Mouse (Mus musculus) WW6 (cell line): ENCODE measurements at regions not wholly inside any gene's neighbourhood (a gene's known extent, or its start where the extent isn't known, plus 50 kb on each side); places are given as distances from the start of the nearest gene placed in this dataset.

Experiments
- DNase-seq: peaks from one replicate; pipeline ENCODE4 v3.0.0-alpha.2; 2013; ENCODE audit warnings: low read depth, low spot score

DNA sequence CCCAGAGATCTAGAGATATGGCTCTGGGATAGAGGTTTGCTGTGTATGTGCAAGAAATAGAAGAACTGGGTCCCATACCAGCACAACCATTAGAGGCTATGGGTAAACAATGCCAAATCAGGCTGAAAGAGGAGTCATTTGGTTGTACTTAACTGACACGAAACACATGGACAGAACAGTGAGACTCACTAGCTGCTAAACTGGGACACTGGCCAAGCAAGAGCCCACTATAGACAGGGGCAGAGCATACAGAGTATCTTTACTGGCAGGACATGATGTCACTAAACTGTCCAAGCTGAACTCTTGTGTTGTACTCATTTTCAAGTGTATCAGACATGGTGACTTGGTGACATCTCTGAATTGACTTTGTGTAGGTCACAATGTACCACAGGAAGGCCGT lies 371.3 kb upstream of the Dynlrb2 start:
- DNase-seq: no peak

DNA sequence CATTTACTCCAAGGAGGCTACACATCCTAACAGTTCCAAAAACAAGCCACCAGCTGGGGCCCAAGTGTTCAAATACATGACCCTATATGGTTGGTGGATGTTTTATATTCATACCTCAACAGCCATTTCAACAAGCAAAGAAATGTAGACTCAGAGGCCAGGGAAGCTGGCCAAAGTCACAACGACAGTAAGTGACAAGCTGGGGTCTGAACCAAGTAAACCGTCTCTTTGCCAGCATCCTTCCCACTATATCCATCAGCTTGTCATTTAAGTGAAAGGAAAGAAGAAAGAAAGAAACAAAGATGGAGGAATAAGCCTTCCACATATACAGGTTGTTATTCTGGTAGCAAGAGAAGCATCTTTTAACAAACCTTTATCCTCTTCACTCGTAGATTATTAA lies 371.7 kb upstream of the Dynlrb2 start:
- DNase-seq: no peak

DNA sequence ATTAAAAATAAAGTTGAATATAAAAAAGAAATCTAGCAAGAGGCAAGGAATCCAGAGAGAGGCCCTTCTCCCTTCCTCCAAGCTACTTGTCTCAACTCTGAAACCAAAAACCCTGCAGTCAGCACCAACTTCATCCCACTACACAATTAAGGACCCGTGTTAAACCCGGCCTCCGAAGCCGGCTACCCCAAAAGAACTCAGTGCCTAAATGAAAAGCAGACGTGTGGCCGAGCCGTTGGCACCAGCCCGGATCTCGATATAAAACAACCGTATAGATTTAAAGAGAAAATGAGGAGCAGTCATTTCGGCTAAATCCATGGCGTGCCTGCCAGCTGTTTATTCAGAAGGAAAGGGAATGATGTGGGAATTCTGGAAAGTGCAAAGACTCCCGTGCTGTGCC lies 384.7 kb upstream of the Dynlrb2 start:
- no peak for DNase-seq

DNA sequence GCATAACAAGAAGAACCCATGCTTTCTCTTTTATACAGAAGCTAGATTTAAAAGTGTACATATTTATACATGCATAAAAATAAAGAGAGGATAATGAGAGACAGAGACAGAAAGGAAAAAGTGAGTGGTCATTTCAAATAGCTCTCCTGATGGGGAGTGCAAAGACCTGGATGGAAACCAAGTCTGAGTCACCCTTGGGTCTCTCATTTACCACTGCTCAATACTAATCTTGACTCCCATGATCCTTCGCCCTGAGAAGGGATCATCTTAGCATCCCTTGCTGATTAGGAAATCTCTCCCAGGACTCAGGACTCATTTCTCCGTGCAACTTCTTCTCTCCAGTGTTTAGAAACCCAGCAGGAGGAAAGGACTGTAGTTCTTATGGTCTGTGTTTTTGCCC lies 386.9 kb upstream of the Dynlrb2 start:
- DNase-seq: no peak

DNA sequence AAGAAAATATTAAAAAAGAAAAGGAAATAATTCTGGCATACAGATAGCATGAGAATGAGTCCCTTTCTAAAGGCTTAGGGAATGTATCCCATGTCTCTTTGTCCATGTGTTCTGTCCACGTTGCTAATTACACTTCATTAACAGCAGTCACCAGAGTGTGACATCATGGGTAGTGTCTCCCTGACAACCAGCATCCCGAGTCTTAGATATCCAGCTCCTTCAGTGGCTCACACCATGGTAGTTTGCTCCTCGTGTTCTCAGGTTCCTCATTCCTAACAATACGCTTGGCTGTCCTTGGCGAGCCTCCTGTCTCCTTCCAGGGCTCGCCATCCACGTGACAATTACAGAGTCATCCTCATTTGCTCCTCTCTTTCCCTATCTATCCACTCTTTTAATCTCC lies 388.1 kb upstream of the Dynlrb2 start:
- no peak for DNase-seq

DNA sequence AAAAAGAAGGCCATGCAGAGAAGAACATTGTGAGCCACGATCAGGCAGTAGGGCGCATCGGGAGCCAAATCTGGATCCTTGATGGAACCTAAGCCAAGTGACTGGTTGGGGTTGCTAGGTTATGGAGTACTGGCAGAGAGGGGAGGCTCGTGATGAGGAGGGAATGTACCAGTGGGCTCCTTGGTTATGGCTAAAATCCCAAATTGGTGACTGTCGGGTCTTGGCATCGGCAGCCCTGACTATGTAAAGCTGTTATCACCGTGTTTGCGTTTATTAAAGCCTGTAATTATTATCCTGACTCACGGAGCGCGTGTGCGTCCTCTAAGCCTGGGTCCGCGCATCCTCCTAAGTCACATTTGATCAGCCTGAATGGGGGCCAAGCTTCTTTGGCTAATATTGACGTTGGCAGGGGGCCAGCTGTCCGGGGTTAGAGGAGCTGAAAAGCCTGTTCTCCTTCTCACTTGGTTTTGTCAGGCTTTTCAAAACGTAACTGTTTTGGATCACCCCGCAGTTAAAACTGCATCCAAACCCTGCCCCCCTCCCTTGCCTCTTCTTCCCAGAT lies 388.9 kb upstream of the Dynlrb2 start:
- DNase-seq: no peak

DNA sequence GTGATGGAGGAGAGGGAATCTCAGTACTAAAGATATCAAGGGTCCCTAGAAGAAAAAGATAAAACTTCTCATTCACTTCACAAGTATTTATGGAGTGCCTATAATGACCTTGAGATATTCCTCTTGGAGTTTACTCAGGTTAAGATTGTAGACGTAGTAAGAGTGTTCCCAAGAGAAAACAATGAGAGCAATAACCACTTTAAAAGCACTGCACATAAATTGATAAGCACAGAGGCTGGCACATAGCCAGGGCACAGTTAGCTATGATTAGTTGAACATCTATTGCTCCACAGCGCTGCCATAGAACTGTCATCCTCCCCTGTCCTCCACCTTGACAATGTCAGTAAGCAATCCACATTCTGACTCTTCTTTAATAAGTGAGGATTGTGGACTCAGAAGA lies 389.8 kb upstream of the Dynlrb2 start:
- DNase-seq: no peak

DNA sequence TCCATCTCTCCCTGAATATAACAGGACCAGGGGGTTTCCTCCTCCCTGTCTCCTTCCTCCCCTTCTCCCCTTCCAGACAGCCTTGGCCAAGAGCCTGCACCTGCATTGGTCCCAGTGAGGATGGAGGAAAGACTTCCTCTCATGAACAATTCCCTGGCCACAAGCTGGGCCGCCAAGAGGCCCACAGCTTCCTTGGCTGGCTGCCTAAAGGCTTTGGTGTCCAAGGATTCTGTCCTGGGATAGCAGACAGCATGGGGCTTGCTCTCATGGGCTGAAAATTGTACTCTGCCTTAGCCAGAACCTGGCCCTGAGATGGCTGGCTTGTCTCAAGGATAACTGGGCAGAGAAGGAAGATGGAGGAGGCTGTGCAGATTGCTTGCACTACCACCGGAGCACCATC lies 390.3 kb upstream of the Dynlrb2 start:
- DNase-seq: no peak

DNA sequence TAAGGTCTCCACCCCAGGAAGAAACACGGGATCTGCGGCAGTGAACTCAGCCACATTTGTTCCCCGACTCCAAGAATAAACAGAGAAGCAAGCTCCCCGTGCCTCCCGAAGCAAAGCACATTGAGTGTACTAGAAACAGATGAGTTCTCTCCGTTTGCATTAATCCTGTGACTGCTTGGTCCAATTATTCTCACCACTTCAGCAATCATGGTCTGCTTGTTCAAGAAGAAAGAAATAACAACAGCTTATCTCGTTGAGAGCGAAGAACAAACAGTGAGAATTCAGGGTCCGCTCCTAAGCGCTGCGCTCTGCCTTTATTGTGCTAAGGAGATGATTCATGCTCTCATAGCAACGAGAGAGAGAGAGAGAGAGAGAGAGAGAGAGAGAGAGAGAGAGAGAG lies 393.6 kb upstream of the Dynlrb2 start:
- no peak for DNase-seq

DNA sequence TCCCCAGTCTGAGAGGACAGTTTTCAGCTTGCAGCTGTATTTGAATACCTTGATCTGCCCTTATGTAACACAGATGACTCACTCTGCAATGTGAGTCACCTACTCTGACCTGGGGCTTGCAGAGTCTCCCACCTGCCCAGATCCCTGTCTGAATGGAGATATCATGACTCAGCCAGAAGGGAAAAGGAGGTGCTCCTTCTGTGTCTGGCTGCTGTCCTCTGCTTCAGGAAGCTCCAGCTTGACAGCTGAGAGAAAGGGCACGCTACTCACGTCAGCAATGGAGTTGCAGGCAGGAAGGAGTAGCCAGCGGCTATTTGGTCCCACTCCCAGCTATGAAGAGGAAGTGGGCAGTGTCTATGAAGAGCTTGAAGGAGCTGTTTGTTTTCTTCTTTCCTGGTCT lies 389.1 kb upstream of the Maf start:
- no peak for DNase-seq

DNA sequence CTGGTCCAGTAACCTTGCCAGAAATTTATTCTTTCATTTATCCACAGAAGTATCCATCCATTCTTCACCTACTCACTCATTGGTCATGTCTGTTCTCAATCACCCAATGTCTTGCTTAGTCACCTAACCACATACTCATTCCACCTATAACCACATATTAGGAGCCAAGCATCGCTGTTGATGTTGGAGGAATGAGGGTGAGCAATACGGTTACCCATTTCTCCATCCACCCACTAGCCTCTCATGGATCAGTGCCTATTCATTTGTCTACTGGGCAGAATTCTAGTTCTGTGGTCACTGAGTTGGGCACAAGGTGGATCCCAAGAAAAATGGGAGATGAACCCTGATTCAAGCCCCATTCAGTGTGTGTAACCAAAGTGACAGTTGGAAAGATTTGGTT lies 375.6 kb upstream of the Maf start:
- no peak for DNase-seq

DNA sequence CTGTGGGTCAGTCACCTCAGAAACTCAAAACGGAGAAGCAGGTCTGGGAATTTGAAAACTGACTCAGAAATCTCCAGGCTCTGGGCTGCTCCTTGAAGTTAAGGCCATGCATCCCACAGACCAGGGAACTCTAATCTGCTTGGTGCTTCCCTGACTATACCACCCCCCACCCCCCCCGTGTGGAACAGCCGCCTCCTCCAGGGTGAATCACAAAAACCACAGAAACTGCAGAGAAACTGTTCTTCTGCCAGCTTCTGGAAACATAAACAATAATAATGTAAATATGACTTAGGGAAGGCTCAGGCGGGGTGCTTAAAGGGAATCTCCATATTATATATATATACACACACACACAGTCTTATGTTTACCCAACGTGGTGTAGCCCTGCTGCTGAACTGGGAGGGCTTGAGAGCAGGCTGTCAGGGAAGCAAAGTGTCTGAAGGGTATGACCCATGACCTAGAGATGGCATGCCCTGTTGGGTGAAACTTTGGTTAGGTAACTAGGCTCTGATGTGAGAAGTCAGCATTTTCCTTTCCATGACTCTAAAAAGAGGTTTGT lies 371.3 kb upstream of the Maf start:
- DNase-seq: no peak

DNA sequence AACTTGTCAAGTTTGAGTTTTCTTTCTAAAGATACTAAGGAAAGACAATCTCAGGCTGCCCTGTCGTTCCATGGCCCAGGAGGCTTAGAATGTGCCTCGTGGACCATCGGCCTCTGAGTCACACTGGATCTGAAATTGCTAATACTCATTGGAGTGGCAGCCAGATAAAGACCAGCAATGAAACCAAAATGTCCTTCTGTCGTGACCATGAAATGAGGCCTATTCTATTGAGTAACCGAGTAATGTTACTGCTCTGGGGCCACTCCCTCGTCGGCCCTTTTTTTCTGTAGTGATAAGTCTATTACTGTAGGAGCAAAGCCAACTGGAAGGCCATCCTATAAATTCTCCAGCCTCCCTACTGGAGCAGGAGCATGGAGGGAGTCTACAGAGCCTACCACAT lies 363.9 kb upstream of the Maf start:
- no peak for DNase-seq

DNA sequence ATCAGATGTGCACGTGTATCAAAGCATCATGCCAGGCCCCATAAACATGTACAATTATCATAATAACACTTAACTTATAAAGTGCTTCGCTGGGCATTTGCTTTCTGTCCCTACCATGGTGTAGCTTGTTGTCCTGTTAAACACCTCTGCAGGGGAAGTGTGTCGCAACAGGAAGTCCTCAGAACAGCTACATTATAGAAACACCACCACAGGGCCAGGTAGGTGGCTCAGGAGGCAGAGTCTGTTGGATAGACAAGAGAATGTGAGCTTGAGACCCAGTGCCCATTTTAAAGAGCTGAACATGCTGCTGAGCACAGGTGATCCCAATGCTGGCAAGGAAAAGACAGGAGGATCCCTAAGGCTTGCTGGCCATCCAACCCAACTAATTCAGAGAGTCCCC lies 361.9 kb upstream of the Maf start:
- DNase-seq: no peak

DNA sequence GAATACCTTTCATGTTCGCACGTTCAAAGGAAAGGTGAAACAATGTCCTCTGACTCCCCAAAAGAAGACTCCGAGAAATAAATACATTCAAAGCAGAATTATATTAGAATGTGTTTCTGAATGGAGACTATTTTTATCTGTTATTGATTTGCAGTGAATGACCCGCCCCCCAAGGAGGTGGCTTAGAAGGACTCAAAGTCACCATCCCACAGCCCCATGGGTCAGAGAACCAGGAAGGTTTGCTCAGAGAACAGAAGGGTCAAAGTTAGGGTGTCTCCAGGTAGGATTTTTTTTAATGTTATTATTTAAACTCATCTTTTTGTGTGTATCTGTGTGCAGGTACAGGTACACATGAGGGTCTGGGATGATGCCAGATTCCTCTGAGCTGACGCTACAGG lies 360.4 kb upstream of the Maf start:
- DNase-seq: no peak

DNA sequence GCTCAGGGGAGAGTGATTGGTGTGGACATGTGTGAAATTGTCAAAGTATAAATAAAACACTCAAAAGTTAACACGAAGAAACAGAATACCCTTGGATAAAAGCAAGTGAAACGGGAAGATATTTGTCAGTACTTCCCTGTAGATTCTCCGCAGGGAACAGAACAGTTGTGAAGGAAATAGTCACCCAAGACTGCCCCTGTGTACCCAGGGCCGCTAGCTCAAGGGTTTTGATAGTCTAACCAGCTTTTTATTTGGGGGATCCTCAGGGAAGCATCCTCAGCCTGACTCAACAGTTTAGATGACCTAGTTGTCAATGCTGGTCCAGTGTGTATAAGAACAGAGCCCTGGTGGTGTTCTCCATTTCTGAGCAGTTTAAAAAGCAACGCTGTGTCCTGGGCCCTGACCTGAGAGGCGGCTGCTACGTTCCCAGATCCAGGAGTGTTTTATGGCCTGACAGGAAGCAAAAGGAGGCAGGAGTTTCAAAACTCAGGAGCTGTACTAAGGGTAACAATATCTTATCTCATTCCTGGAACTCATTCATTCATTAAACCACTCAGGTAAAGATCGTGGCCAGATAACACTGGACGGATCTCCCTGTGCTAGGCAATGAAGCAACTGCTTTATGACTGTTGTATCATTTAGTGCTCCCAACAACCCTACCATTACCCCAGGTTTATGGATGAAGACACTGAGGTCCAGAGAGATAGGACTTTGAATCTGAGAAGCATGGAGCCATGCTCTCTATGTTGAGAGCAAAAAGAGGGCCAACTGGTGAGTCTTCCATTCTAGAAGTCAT lies 359.8 kb upstream of the Maf start:
- no peak for DNase-seq

DNA sequence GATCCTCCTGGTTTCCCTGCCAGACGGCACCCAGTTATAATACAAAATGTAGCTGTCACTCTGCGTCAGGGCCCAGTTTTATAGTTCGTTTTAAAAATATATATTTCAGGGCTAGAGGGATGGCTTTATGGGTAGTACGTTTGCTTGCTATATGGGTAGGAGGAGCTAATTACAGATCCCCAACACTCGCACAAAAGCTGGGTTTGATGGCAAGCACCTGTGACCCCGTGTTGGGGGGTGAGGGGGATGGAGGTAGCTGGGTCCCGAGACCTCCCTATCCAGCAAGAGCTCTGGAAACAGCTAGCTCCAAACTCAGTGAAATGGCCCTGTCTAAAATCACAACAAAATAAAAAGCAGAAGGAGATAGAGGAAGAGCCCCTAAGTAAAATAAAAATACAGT lies 358.3 kb upstream of the Maf start:
- no peak for DNase-seq

DNA sequence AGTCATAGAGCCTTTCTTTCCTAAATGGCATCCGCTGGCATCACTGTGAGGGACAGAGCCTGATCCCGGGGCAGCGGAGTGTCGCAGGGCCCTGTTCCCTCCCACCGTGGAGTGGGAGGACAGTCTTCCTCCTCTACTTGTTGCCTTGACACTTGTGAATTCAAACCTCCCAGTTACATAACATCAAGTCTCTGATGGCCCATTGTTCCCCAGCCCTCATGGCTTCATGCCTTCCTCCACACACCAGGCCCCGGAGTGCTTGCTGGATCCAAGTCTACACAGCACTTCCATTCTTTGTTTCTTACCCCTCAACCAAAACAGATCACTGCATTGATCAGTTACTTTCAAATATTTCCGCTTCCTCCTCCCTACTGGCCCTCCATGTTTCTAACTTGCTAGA lies 357.7 kb upstream of the Maf start:
- no peak for DNase-seq

DNA sequence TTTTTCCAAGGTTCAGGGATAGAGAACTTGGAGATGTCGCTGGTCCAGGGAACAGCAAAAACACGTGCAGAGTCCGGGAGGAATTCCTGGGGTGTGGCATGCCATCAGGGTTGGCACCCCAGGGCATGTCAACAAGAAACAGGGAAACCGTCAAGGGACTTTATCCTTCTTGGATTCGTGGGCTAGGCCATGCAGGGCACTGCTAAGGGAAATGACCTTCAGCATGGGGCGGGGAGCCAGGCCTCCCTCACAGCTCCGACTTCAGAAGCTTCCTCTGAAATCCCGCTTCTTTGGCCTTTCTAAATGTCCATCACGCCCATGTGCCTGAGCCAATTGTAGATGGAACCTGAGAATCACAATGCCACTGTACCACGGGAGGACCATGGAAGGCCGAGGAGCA lies 357.0 kb upstream of the Maf start:
- no peak for DNase-seq

DNA sequence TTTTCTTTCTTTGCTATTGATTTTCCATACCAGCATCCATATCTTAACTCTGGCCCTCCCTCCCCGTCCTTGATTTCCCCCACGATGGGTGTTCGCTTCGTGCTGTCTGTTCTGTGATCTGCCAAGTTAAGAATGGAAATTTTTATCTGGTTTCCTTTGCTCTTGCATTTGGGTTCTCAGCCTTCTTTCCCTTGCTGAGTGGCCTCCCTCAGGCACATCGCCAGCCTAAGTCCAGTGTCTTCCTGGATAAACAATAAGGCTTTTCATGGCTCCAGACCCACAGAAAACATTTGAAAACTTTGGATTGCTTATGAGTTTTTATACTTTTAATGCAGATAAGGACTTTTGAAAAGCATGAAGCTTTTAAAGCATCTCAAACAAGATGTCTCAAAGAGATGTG lies 355.9 kb upstream of the Maf start:
- no peak for DNase-seq

DNA sequence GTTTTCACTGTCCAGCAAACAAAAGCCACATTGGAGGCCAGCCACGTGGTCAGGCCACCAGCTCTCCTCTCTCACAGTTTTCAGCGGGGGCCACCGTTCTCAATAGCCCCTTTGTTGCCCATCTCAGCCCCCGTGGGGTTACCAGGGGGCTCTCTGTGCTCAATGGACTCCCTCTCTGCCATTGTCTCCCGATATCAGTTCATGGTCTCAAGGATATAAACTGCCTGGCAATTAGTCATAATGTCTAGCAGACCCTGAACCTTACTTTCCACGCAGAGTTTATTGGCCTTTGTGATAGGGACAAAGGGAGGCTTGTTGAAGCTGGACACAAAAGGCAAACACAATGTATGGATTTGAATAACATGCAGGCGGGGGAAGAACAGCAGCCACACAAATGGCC lies 345.9 kb upstream of the Maf start:
- DNase-seq: no peak

DNA sequence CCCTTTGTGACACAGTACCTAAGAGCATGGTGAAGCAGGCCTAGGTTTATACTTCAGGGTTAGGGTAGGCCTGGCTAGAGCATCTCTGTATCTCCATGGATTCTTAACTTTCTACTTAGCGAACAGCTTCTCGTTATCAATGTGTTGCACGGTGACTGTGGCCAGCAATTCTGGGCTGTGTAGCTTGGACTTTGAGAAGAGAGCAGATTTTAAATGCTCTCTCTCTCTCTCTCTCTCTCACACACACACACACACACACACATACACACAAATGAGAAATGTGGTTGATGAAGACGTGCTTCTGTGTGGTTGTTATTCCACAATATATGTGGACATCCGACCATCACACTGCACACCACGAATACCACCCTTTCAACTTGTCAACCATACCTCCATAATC lies 345.4 kb upstream of the Maf start:
- DNase-seq: no peak

DNA sequence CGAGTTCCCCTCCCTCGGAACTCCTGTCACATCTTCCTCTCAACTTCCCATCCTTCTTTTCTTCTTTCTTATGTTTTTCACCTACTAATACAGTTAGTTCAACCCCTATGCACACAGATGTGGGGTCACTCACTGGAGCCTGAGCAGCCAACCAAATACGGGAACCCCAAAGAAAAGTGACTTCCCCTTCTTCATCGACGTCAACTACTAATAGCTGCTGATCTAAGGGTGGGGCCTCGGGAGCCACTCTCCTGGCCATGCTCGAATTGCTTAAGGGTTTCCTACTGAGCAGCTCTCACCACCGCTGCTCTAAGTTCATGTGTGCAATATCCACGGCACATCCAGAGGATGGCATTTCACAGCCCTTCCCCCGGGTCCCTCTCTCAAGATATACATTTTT lies 340.9 kb upstream of the Maf start:
- DNase-seq: no peak

DNA sequence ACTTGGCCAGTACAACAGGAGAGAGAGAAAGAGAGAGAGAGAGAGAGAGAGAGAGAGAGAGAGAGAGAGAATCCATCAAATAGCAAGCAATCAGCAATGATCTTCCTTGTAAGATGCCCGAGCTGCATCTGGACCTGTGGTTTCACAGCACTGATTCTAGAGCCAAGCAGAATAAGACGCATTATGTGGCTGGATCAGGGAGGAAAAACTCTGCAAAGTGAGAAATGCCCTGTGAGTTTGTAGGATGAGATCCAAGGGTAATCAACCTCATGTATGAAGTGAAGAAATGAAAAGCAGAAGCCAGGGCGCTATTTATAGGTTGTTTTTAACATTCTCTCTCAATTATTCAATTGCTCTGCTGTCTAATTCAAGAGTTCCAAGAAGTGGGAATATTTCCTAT lies 339.3 kb upstream of the Maf start:
- DNase-seq: no peak
